Mouse (Mus musculus): ENCODE measurements at regions not wholly inside any gene's neighbourhood (a gene's known extent, or its start where the extent isn't known, plus 50 kb on each side); places are given as distances from the start of the nearest gene placed in this dataset.

- DNase-seq: peak; percentile 13
Measured at GRCm38 (mm10) chrX:23136710-23137109, 228.2 kb downstream of the Klhl13 start.

GRCm38 (mm10) chrX:23095867-23096266 is 269.0 kb downstream of the Klhl13 start:
- no peak for DNase-seq

GRCm38 (mm10) chrX:23092774-23093173 is 272.1 kb downstream of the Klhl13 start:
- DNase-seq: no peak

- DNase-seq: no peak
Measured at GRCm38 (mm10) chrX:23066432-23066831, 298.4 kb downstream of the Klhl13 start.

GRCm38 (mm10) chrX:23027622-23028021 is 337.3 kb downstream of the Klhl13 start:
- DNase-seq: no peak

GRCm38 (mm10) chrX:23015562-23015961 is 349.3 kb downstream of the Klhl13 start:
- no peak for DNase-seq

- DNase-seq: no peak
Measured at GRCm38 (mm10) chrX:23015118-23015517, 349.8 kb downstream of the Klhl13 start.

All from adrenal gland, postnatal 14 days (tissue).